Mouse (Mus musculus) MEL (cell line): ENCODE data around the gene Tsga10.

Source experiments
- CHD2 ChIP-seq: IDR thresholded peaks from 2 replicates; pipeline ENCODE4 v1.6.1; 2011; ENCODE audit warnings: low read length, improper control_type of control experiment
- CTCF ChIP-seq, 3 experiments: IDR thresholded peaks in 2 of 3; conservative IDR thresholded peaks in 1 of 3; 2 replicates each; pipeline ENCODE4 v1.5.1; 2011 to 2012; ENCODE audit warnings: low read length in 3 of 3, low read depth in 2 of 3, mild to moderate bottlenecking in 2 of 3, improper control_type of control experiment in 1 of 3, inconsistent platforms in 1 of 3, mixed read lengths in 1 of 3, moderate library complexity in 1 of 3; ENCODE audit not compliant: control insufficient read depth in 1 of 3, insufficient read depth in 1 of 3, poor library complexity in 1 of 3, severe bottlenecking in 1 of 3
- E2F4 ChIP-seq: IDR thresholded peaks from 2 replicates; pipeline ENCODE4 v1.6.1; 2011; ENCODE audit warnings: low read depth, low read length, improper control_type of control experiment, borderline replicate concordance
- ELF1 ChIP-seq: IDR thresholded peaks from 2 replicates; pipeline ENCODE4 v1.6.1; 2014; ENCODE audit warnings: low read depth, mild to moderate bottlenecking, inconsistent platforms, low read length, improper control_type of control experiment, moderate library complexity
- POLR2A ChIP-seq, 2 experiments: IDR thresholded peaks; 2 replicates each; pipeline ENCODE4 v1.6.1; 2011 to 2012; ENCODE audit warnings: low read length in 2 of 2, mild to moderate bottlenecking in 2 of 2, control low read depth in 1 of 2, improper control_type of control experiment in 1 of 2, low read depth in 1 of 2, moderate library complexity in 1 of 2; ENCODE audit not compliant: control insufficient read depth in 1 of 2, insufficient read depth in 1 of 2, poor library complexity in 1 of 2
- SIN3A ChIP-seq: IDR thresholded peaks from 2 replicates; pipeline ENCODE4 v1.6.1; 2012; ENCODE audit warnings: low read length, improper control_type of control experiment, inconsistent platforms

DNA sequence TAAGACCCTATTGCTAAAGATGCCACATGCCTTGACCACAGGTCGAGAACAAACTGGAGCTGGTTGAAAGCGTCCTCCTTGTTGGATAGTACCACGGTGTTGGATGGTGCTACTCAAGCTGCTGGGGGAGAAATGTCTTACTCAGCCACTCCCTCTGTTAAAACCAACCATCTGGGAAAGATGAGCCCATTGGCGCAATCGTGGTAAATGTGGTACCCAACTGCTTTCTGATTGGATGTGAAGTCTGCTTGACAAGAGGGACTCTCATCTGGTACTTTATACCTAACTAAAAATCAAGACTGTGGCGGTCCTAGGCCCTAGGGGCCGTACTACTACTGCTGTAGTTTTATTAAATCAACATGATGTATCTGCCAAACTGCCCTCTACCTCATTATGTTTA is 23.0 kb upstream of the Tsga10 start:
- TF ChIP-seq CHD2 (no peak), CTCF (IDR thresholded peaks at IDR 0.05 in 2 of 3, conservative IDR thresholded peaks at IDR 0.05 in 1 of 3; ENCODE audit: control insufficient read depth in 1 of 3, insufficient read depth in 1 of 3, low read depth in 2 of 3, low read length in 3 of 3, poor library complexity in 1 of 3, severe bottlenecking in 1 of 3) (no peak), E2F4 (no peak), ELF1 (no peak), POLR2A (IDR thresholded peaks at IDR 0.05; ENCODE audit: control insufficient read depth in 1 of 2, insufficient read depth in 1 of 2, low read depth in 1 of 2, low read length in 2 of 2, poor library complexity in 1 of 2) (no peak), SIN3A (no peak)
